Mouse (Mus musculus) embryonic facial prominence, embryonic 11.5 days (tissue): ENCODE results near the gene Dis3l2. TPM values are rescaled to one million over a fixed set of nuclear protein-coding genes. Genes with fewer than 3 reads are reported as not detected.

Source experiments
- ATAC-seq: fragments of 200-750 bp; cut with Nextera tagmentation; replicated peaks from 2 replicates; pipeline ENCODE4 v1.8.0; 2017; ENCODE audit warnings: low read depth; ENCODE audit not compliant: insufficient number of reproducible peaks, low FRiP score, low TSS enrichment
- DNase-seq: peaks from one replicate; pipeline ENCODE4 v3.0.0-alpha.2; 2015; ENCODE audit warnings: low spot score
- H3K27ac ChIP-seq: fragments of 300-500 bp; sonication (generic); replicated peaks from 2 replicates; pipeline ENCODE4 v1.5.1; 2014; ENCODE audit warnings: mild to moderate bottlenecking, low read depth, low read length, control low read depth
- H3K27me3 ChIP-seq: fragments of 300-500 bp; sonication (generic); 2 replicates; pipeline ENCODE4 v1.6.1; 2014; ENCODE audit warnings: mild to moderate bottlenecking, low read length, moderate library complexity, mixed read lengths; ENCODE audit not compliant: control insufficient read depth, insufficient read depth
- H3K36me3 ChIP-seq: fragments of 300-500 bp; sonication (generic); replicated peaks from 2 replicates; pipeline ENCODE4 v1.6.1; 2014; ENCODE audit warnings: low read depth, mild to moderate bottlenecking, low read length, moderate library complexity, mixed read lengths; ENCODE audit not compliant: control insufficient read depth, insufficient read depth
- H3K4me1 ChIP-seq: fragments of 300-500 bp; sonication (generic); 2 replicates; pipeline ENCODE4 v1.6.1; 2014; ENCODE audit warnings: low read length, mixed read lengths; ENCODE audit not compliant: control insufficient read depth, insufficient read depth
- H3K4me2 ChIP-seq: fragments of 300-500 bp; sonication (generic); 2 replicates; pipeline ENCODE4 v1.6.1; 2014; ENCODE audit warnings: low read depth, mild to moderate bottlenecking, control low read depth, low read length, moderate library complexity
- H3K4me3 ChIP-seq: fragments of 300-500 bp; sonication (generic); 2 replicates; pipeline ENCODE4 v1.5.1; 2014; ENCODE audit warnings: low read depth, low read length, control low read depth
- H3K9ac ChIP-seq: fragments of 300-500 bp; sonication (generic); replicated peaks from 2 replicates; pipeline ENCODE4 v1.6.1; 2014; ENCODE audit warnings: mild to moderate bottlenecking, control low read depth, low read length
- H3K9me3 ChIP-seq: fragments of 300-500 bp; sonication (generic); replicated peaks from 2 replicates; pipeline ENCODE4 v1.6.1; 2016; ENCODE audit warnings: mild to moderate bottlenecking, low read length, inconsistent platforms, mixed read lengths; ENCODE audit not compliant: control insufficient read depth
- WGBS: fragments of 180-500 bp; shearing (Covaris S2); extraction: QIAGEN DNeasy Blood & Tissue Kit; methylation state at CpG from one replicate; pipeline ENCODE4 v1.1.7; 2014; 5-methylcytosine and 5-hydroxymethylcytosine counted together
- polyA plus RNA-seq: library from polyadenylated mRNA; unstranded; fragments of >200 nt; fragmentation: Nextera tagmentation; extraction: Ambion mirVana; gene quantifications from 2 replicates; pipeline ENCODE4 v1.2.1, GENCODE M21; 2014

The Dis3l2 gene
- polyA plus RNA-seq, 1 experiment from 2014 or later: 33.3 TPM

GRCm38 (mm10) chr1:86977018-86977417 lies 273.4 kb downstream of the Dis3l2 start:
- WGBS: 89% methylated on average over 1 of the region's 1 CpGs
- H3K4me2 ChIP-seq: no peak overlapping the region
- ATAC-seq: no peak

GRCm38 (mm10) chr1:86986372-86986771 lies 282.8 kb downstream of the Dis3l2 start:
- ATAC-seq (no peak), DNase-seq (no peak)
- no peak overlapping the region for H3K4me3 ChIP-seq
- H3K4me1 ChIP-seq: no peaks in the 10 kb centered on the region
- no peaks in the 10 kb centered on the region for H3K9me3 ChIP-seq
- H3K27me3 ChIP-seq: no peaks in the 10 kb centered on the region
- no peak overlapping the region for H3K27ac ChIP-seq
- no peaks in the 10 kb centered on the region for H3K36me3 ChIP-seq
- no peak overlapping the region for H3K9ac ChIP-seq
- H3K4me2 ChIP-seq: no peak overlapping the region

More at GRCm38 (mm10) chr1:86977018-86977417, 273.4 kb downstream of the Dis3l2 start:
- Histone ChIP-seq H3K4me3 (no peak overlapping the region), H3K27ac (no peak overlapping the region), H3K9me3 (no peaks in the 10 kb centered on the region), H3K4me1 (no peaks in the 10 kb centered on the region), H3K36me3 (no peaks in the 10 kb centered on the region), H3K9ac (no peak overlapping the region), H3K27me3 (no peaks in the 10 kb centered on the region)
- no peak for DNase-seq

- Histone ChIP-seq H3K4me3 (no peak overlapping the region), H3K27me3 (no peaks in the 10 kb centered on the region), H3K9me3 (no peaks in the 10 kb centered on the region), H3K4me1 (no peaks in the 10 kb centered on the region), H3K27ac (no peak overlapping the region), H3K36me3 (no peaks in the 10 kb centered on the region), H3K4me2 (no peak overlapping the region), H3K9ac (no peak overlapping the region)
- ATAC-seq (no peak), DNase-seq (no peak)
- WGBS: 66% methylated on average over 5 of the region's 5 CpGs
Observed at GRCm38 (mm10) chr1:86992849-86993248, 289.2 kb downstream of the Dis3l2 start.

- Histone ChIP-seq H3K27me3 (no peaks in the 10 kb centered on the region), H3K36me3 (no peaks in the 10 kb centered on the region), H3K9ac (no peak overlapping the region), H3K4me2 (no peak overlapping the region), H3K4me1 (no peaks in the 10 kb centered on the region), H3K4me3 (no peak overlapping the region), H3K27ac (no peak overlapping the region), H3K9me3 (no peaks in the 10 kb centered on the region)
- ATAC-seq (no peak), DNase-seq (no peak)
Observed at GRCm38 (mm10) chr1:86994023-86994422, 290.4 kb downstream of the Dis3l2 start.

GRCm38 (mm10) chr1:86998051-86998450 lies 294.4 kb downstream of the Dis3l2 start:
- H3K9me3 ChIP-seq: no peaks in the 10 kb centered on the region
- no peak overlapping the region for H3K27ac ChIP-seq
- 75% methylated on average over 2 of the region's 2 CpGs for WGBS
- DNase-seq: no peak
- H3K4me1 ChIP-seq: no peaks in the 10 kb centered on the region
- H3K9ac ChIP-seq: no peak overlapping the region
- no peaks in the 10 kb centered on the region for H3K27me3 ChIP-seq
- H3K36me3 ChIP-seq: no peaks in the 10 kb centered on the region
- H3K4me2 ChIP-seq: no peak overlapping the region
- no peak overlapping the region for H3K4me3 ChIP-seq
- ATAC-seq: no peak

- no peak overlapping the region for H3K27ac ChIP-seq
- H3K9ac ChIP-seq: no peak overlapping the region
- H3K9me3 ChIP-seq: no peaks in the 10 kb centered on the region
- ATAC-seq (no peak), DNase-seq (no peak)
- H3K4me1 ChIP-seq: no peaks in the 10 kb centered on the region
- WGBS: 91% methylated on average over 5 of the region's 5 CpGs
- no peaks in the 10 kb centered on the region for H3K27me3 ChIP-seq
- H3K36me3 ChIP-seq: no peaks in the 10 kb centered on the region
- H3K4me3 ChIP-seq: no peak overlapping the region
- H3K4me2 ChIP-seq: no peak overlapping the region
Observed at GRCm38 (mm10) chr1:87001365-87001764, 297.8 kb downstream of the Dis3l2 start.

- H3K9me3 ChIP-seq: no peaks in the 10 kb centered on the region
- H3K27me3 ChIP-seq: no peaks in the 10 kb centered on the region
- H3K9ac ChIP-seq: no peak overlapping the region
- H3K4me2 ChIP-seq: no peak overlapping the region
- DNase-seq (no peak), ATAC-seq (no peak)
- no peak overlapping the region for H3K27ac ChIP-seq
- no peaks in the 10 kb centered on the region for H3K4me1 ChIP-seq
- no peaks in the 10 kb centered on the region for H3K36me3 ChIP-seq
- WGBS: 59% methylated on average over 9 of the region's 9 CpGs
- no peak overlapping the region for H3K4me3 ChIP-seq
Observed at GRCm38 (mm10) chr1:87002545-87003168, 299.0 kb downstream of the Dis3l2 start.

GRCm38 (mm10) chr1:87003169-87003552 lies 299.6 kb downstream of the Dis3l2 start:
- H3K9me3 ChIP-seq: no peaks in the 10 kb centered on the region
- WGBS: 30% methylated on average over 2 of the region's 2 CpGs
- no peak overlapping the region for H3K27ac ChIP-seq
- H3K9ac ChIP-seq: no peak overlapping the region
- no peaks in the 10 kb centered on the region for H3K36me3 ChIP-seq
- H3K4me3 ChIP-seq: no peak overlapping the region
- 0 out of 2 replicates have a peak, but pooled peaks have one; percentile 18 for ATAC-seq
- H3K4me1 ChIP-seq: no peaks in the 10 kb centered on the region
- H3K4me2 ChIP-seq: no peak overlapping the region
- H3K27me3 ChIP-seq: no peaks in the 10 kb centered on the region
- no peak for DNase-seq
